35 mouse cellular contexts compared by ENCODE assay signal in the genomic region with DNA sequence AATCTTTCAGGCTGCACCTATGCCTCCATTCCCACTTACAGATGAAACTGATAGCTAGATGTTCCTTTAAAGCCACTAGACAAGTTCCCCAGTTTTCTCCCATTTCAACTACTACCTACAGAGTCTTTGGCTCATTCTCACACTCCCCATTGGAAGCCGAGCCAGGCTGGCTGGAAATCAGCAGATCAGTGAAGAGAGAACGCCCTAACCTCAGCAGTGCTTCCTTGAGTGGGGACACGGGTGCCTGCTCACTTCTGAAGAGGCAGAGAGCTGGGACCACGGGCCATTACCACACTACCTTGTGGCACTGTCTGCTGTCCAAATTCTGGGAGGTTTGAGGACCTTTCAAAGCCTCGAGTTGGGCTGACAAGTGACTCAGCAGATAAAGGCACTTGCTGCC. TPM values are rescaled to one million over a fixed set of nuclear protein-coding genes. Genes with fewer than 3 reads are reported as not detected.
"Had no signal": no experiment of that assay in that cellular context is flagged by ENCODE, and none has a peak within 500 bp of the region (broad histone marks: within the 10 kb centered on the region; RNA-seq: fewer than 3 reads in every experiment).

No protein-coding gene starts in this region.

- H3K4me1 ChIP-seq: limb, embryonic 10.5 days; limb, embryonic 12.5 days; limb, embryonic 13.5 days; limb, embryonic 15.5 days; liver, embryonic 12.5 days; liver, embryonic 13.5 days; liver, embryonic 15.5 days; lung, embryonic 15.5 days; midbrain, embryonic 12.5 days; midbrain, embryonic 13.5 days; midbrain, embryonic 15.5 days had no signal

- H3K9me3 ChIP-seq: limb, embryonic 10.5 days; limb, embryonic 12.5 days; limb, embryonic 13.5 days; limb, embryonic 15.5 days; liver, embryonic 12.5 days; liver, embryonic 13.5 days; liver, embryonic 15.5 days; lung, embryonic 15.5 days; midbrain, embryonic 12.5 days; midbrain, embryonic 13.5 days; midbrain, embryonic 15.5 days had no signal

- DNase-seq: left cerebral cortex, postnatal 4 days; liver; liver, embryonic 13.5 days; liver, postnatal 0 days; lung, adult 18-20 months; lung, adult 2 months; lung, embryonic 14.5 days; lung, postnatal 10 days; lung, postnatal 14 days; lung, postnatal 36 days; lung, postnatal 4 days; midbrain, embryonic 14.5 days had no signal

- ATAC-seq: liver, embryonic 12.5 days; liver, postnatal 0 days; lung, postnatal 0 days; midbrain, embryonic 13.5 days; midbrain, embryonic 15.5 days; midbrain, embryonic 16.5 days had no signal

- H3K27me3 ChIP-seq: limb, embryonic 13.5 days; limb, embryonic 15.5 days; liver, embryonic 13.5 days; liver, embryonic 15.5 days; lung, embryonic 15.5 days; midbrain, embryonic 15.5 days had no signal

- H3K36me3 ChIP-seq: limb, embryonic 10.5 days; limb, embryonic 12.5 days; limb, embryonic 13.5 days; limb, embryonic 15.5 days; liver, embryonic 12.5 days; liver, embryonic 13.5 days; liver, embryonic 15.5 days; lung, embryonic 15.5 days; midbrain, embryonic 12.5 days; midbrain, embryonic 13.5 days; midbrain, embryonic 15.5 days had no signal

- H3K9ac ChIP-seq: limb, embryonic 12.5 days; limb, embryonic 13.5 days; limb, embryonic 15.5 days; liver, embryonic 12.5 days; liver, embryonic 13.5 days; liver, embryonic 14.5 days; liver, embryonic 15.5 days; liver, postnatal 0 days; lung, embryonic 14.5 days; lung, embryonic 15.5 days; midbrain, embryonic 12.5 days; midbrain, embryonic 13.5 days; midbrain, embryonic 15.5 days had no signal

- H3K4me2 ChIP-seq: limb, embryonic 12.5 days; limb, embryonic 13.5 days; limb, embryonic 15.5 days; liver, embryonic 11.5 days; liver, embryonic 12.5 days; liver, embryonic 13.5 days; liver, embryonic 15.5 days; lung, embryonic 14.5 days; lung, embryonic 15.5 days; midbrain, embryonic 12.5 days; midbrain, embryonic 13.5 days; midbrain, embryonic 15.5 days had no signal

- H3K4me3 ChIP-seq: left cerebral cortex, adult 2 months; limb, embryonic 10.5 days; limb, embryonic 12.5 days; limb, embryonic 13.5 days; limb, embryonic 15.5 days; liver, embryonic 12.5 days; liver, embryonic 13.5 days; liver, embryonic 15.5 days; lung, embryonic 15.5 days; megakaryocyte, embryonic 14.5 days; midbrain, embryonic 12.5 days; midbrain, embryonic 13.5 days; midbrain, embryonic 15.5 days; myocyte had no signal

- H3K27ac ChIP-seq: limb, embryonic 10.5 days; limb, embryonic 12.5 days; limb, embryonic 13.5 days; limb, embryonic 15.5 days; liver, embryonic 12.5 days; liver, embryonic 13.5 days; liver, embryonic 14.5 days; liver, embryonic 15.5 days; lung, embryonic 15.5 days; macrophage; midbrain, embryonic 12.5 days; midbrain, embryonic 13.5 days; midbrain, embryonic 15.5 days had no signal

RNA-seq across cellular contexts. Expression of gene Disp3, which starts 11.0 kb away (rescaled TPM):
- total RNA-seq: liver, adult 2 months; megakaryocyte progenitor cell, adult 5-6 weeks; megakaryocyte, adult 5-6 weeks; megakaryocyte-erythroid progenitor cell, adult 5-6 weeks; monocyte, adult 5-6 weeks had no signal
- polyA plus RNA-seq: liver, adult 2 months; liver, embryonic 11.5 days; liver, embryonic 14.5 days; liver, embryonic 15.5 days; liver, postnatal 0 days; lung, adult 2 months; macrophage had no signal
